Mouse (Mus musculus): ENCODE data around the gene Krt7. TPM values are rescaled to one million over a fixed set of nuclear protein-coding genes. Genes with fewer than 3 reads are reported as not detected.

Gene Krt7
- polyA plus RNA-seq, 1 experiment from 2014 or later = 0.75 TPM

GRCm38 (mm10) chr15:101388034-101388541 lies 22.8 kb upstream of the Krt7 start:
- H3K27ac ChIP-seq (ENCODE audit: low read depth, low read length) = no peak overlapping the region
- no peaks in the 10 kb centered on the region for H3K27me3 ChIP-seq (replicated peaks; ENCODE audit: control insufficient read depth, insufficient read depth, low read length)
- ATAC-seq = no peak
- no peak for DNase-seq (ENCODE audit: low spot score)
- no peaks in the 10 kb centered on the region for H3K9me3 ChIP-seq (replicated peaks; ENCODE audit: control insufficient read depth, low read length)
- no peaks in the 10 kb centered on the region for H3K4me1 ChIP-seq (ENCODE audit: control insufficient read depth, insufficient read depth, low read length)
- no peaks in the 10 kb centered on the region for H3K36me3 ChIP-seq (ENCODE audit: control insufficient read depth, insufficient read depth, low read length)
- H3K9ac ChIP-seq (ENCODE audit: low read length) = no peak overlapping the region
- H3K4me2 ChIP-seq (ENCODE audit: low read length) = no peak overlapping the region
- WGBS = 68% methylated on average over 5 of the region's 5 CpGs
- H3K4me3 ChIP-seq (ENCODE audit: low read depth, low read length) = no peak overlapping the region

GRCm38 (mm10) chr15:101390203-101390602 lies 20.6 kb upstream of the Krt7 start:
- no peak overlapping the region for H3K27ac ChIP-seq (ENCODE audit: low read depth, low read length)
- ATAC-seq = no peak
- H3K9ac ChIP-seq (ENCODE audit: low read length) = no peak overlapping the region
- no peaks in the 10 kb centered on the region for H3K36me3 ChIP-seq (ENCODE audit: control insufficient read depth, insufficient read depth, low read length)
- no peak for DNase-seq (ENCODE audit: low spot score)
- H3K4me3 ChIP-seq (ENCODE audit: low read depth, low read length) = no peak overlapping the region
- H3K4me1 ChIP-seq (ENCODE audit: control insufficient read depth, insufficient read depth, low read length) = no peaks in the 10 kb centered on the region
- 82% methylated on average over 5 of the region's 5 CpGs for WGBS
- H3K27me3 ChIP-seq (replicated peaks; ENCODE audit: control insufficient read depth, insufficient read depth, low read length) = no peaks in the 10 kb centered on the region
- H3K4me2 ChIP-seq (ENCODE audit: low read length) = no peak overlapping the region
- no peaks in the 10 kb centered on the region for H3K9me3 ChIP-seq (replicated peaks; ENCODE audit: control insufficient read depth, low read length)

- Histone ChIP-seq H3K4me1 (ENCODE audit: control insufficient read depth, insufficient read depth, low read length) (no peaks in the 10 kb centered on the region), H3K4me3 (ENCODE audit: low read depth, low read length) (no peak overlapping the region), H3K27me3 (replicated peaks; ENCODE audit: control insufficient read depth, insufficient read depth, low read length) (no peaks in the 10 kb centered on the region), H3K4me2 (ENCODE audit: low read length) (no peak overlapping the region), H3K36me3 (ENCODE audit: control insufficient read depth, insufficient read depth, low read length) (no peaks in the 10 kb centered on the region), H3K9ac (ENCODE audit: low read length) (no peak overlapping the region), H3K27ac (ENCODE audit: low read depth, low read length) (no peak overlapping the region), H3K9me3 (replicated peaks; ENCODE audit: control insufficient read depth, low read length) (no peaks in the 10 kb centered on the region)
- no peak for ATAC-seq
- no peak for DNase-seq (ENCODE audit: low spot score)
- WGBS = 84% methylated on average over 5 of the region's 5 CpGs
Observed at GRCm38 (mm10) chr15:101392251-101392650, 18.6 kb upstream of the Krt7 start.

GRCm38 (mm10) chr15:101394908-101395307 lies 15.9 kb upstream of the Krt7 start:
- Histone ChIP-seq H3K4me1 (ENCODE audit: control insufficient read depth, insufficient read depth, low read length) (no peaks in the 10 kb centered on the region), H3K36me3 (ENCODE audit: control insufficient read depth, insufficient read depth, low read length) (no peaks in the 10 kb centered on the region), H3K4me3 (ENCODE audit: low read depth, low read length) (no peak overlapping the region), H3K27me3 (replicated peaks; ENCODE audit: control insufficient read depth, insufficient read depth, low read length) (no peaks in the 10 kb centered on the region), H3K9me3 (replicated peaks; ENCODE audit: control insufficient read depth, low read length) (no peaks in the 10 kb centered on the region), H3K4me2 (ENCODE audit: low read length) (no peak overlapping the region), H3K9ac (ENCODE audit: low read length) (no peak overlapping the region), H3K27ac (ENCODE audit: low read depth, low read length) (no peak overlapping the region)
- DNase-seq (ENCODE audit: low spot score) = no peak
- 69% methylated on average over 7 of the region's 7 CpGs for WGBS
- ATAC-seq = no peak

- H3K4me2 ChIP-seq (ENCODE audit: low read length) = no peak overlapping the region
- no peaks in the 10 kb centered on the region for H3K36me3 ChIP-seq (ENCODE audit: control insufficient read depth, insufficient read depth, low read length)
- ATAC-seq (no peak), DNase-seq (ENCODE audit: low spot score) (no peak)
- WGBS = 69% methylated on average over 7 of the region's 7 CpGs
- no peaks in the 10 kb centered on the region for H3K4me1 ChIP-seq (ENCODE audit: control insufficient read depth, insufficient read depth, low read length)
- H3K9me3 ChIP-seq (replicated peaks; ENCODE audit: control insufficient read depth, low read length) = no peaks in the 10 kb centered on the region
- no peak overlapping the region for H3K27ac ChIP-seq (ENCODE audit: low read depth, low read length)
- H3K9ac ChIP-seq (ENCODE audit: low read length) = no peak overlapping the region
- no peaks in the 10 kb centered on the region for H3K27me3 ChIP-seq (replicated peaks; ENCODE audit: control insufficient read depth, insufficient read depth, low read length)
- H3K4me3 ChIP-seq (ENCODE audit: low read depth, low read length) = no peak overlapping the region
Observed at GRCm38 (mm10) chr15:101396466-101396865, 14.4 kb upstream of the Krt7 start.

GRCm38 (mm10) chr15:101396921-101397320 lies 13.9 kb upstream of the Krt7 start:
- H3K4me3 ChIP-seq (ENCODE audit: low read depth, low read length) = no peak overlapping the region
- ATAC-seq (no peak), DNase-seq (ENCODE audit: low spot score) (no peak)
- no peaks in the 10 kb centered on the region for H3K36me3 ChIP-seq (ENCODE audit: control insufficient read depth, insufficient read depth, low read length)
- H3K9ac ChIP-seq (ENCODE audit: low read length) = no peak overlapping the region
- no peak overlapping the region for H3K4me2 ChIP-seq (ENCODE audit: low read length)
- no peaks in the 10 kb centered on the region for H3K9me3 ChIP-seq (replicated peaks; ENCODE audit: control insufficient read depth, low read length)
- WGBS = 88% methylated on average over 3 of the region's 3 CpGs
- H3K27ac ChIP-seq (ENCODE audit: low read depth, low read length) = no peak overlapping the region
- H3K4me1 ChIP-seq (ENCODE audit: control insufficient read depth, insufficient read depth, low read length) = no peaks in the 10 kb centered on the region
- H3K27me3 ChIP-seq (replicated peaks; ENCODE audit: control insufficient read depth, insufficient read depth, low read length) = no peaks in the 10 kb centered on the region

- 95% methylated on average over 2 of the region's 2 CpGs for WGBS
- no peaks in the 10 kb centered on the region for H3K9me3 ChIP-seq (replicated peaks; ENCODE audit: control insufficient read depth, low read length)
- ATAC-seq = no peak
Observed at GRCm38 (mm10) chr15:101397683-101398082, 13.2 kb upstream of the Krt7 start.

GRCm38 (mm10) chr15:101398269-101398668 lies 12.6 kb upstream of the Krt7 start:
- no peak for ATAC-seq
- Histone ChIP-seq H3K27ac (ENCODE audit: low read depth, low read length) (no peak overlapping the region), H3K4me3 (ENCODE audit: low read depth, low read length) (no peak overlapping the region), H3K9me3 (replicated peaks; ENCODE audit: control insufficient read depth, low read length) (no peaks in the 10 kb centered on the region), H3K9ac (ENCODE audit: low read length) (no peak overlapping the region), H3K4me2 (ENCODE audit: low read length) (no peak overlapping the region), H3K27me3 (replicated peaks; ENCODE audit: control insufficient read depth, insufficient read depth, low read length) (no peaks in the 10 kb centered on the region), H3K36me3 (ENCODE audit: control insufficient read depth, insufficient read depth, low read length) (no peaks in the 10 kb centered on the region), H3K4me1 (ENCODE audit: control insufficient read depth, insufficient read depth, low read length) (no peaks in the 10 kb centered on the region)
- 74% methylated on average over 8 of the region's 8 CpGs for WGBS
- no peak for DNase-seq (ENCODE audit: low spot score)

More at GRCm38 (mm10) chr15:101397683-101398082, 13.2 kb upstream of the Krt7 start:
- Histone ChIP-seq H3K4me2 (ENCODE audit: low read length) (no peak overlapping the region), H3K27ac (ENCODE audit: low read depth, low read length) (no peak overlapping the region), H3K4me3 (ENCODE audit: low read depth, low read length) (no peak overlapping the region), H3K27me3 (replicated peaks; ENCODE audit: control insufficient read depth, insufficient read depth, low read length) (no peaks in the 10 kb centered on the region), H3K9ac (ENCODE audit: low read length) (no peak overlapping the region), H3K4me1 (ENCODE audit: control insufficient read depth, insufficient read depth, low read length) (no peaks in the 10 kb centered on the region), H3K36me3 (ENCODE audit: control insufficient read depth, insufficient read depth, low read length) (no peaks in the 10 kb centered on the region)
- DNase-seq (ENCODE audit: low spot score) = no peak

- no peak overlapping the region for H3K9ac ChIP-seq (ENCODE audit: low read length)
- no peak overlapping the region for H3K4me3 ChIP-seq (ENCODE audit: low read depth, low read length)
- 22% methylated on average over 30 of the region's 31 CpGs for WGBS
- no peak overlapping the region for H3K27ac ChIP-seq (ENCODE audit: low read depth, low read length)
- no peak for ATAC-seq
- 0 out of 2 replicates have a peak, but pooled peaks cover 14% of the 10 kb centered on the region for H3K27me3 ChIP-seq (replicated peaks; ENCODE audit: control insufficient read depth, insufficient read depth, low read length)
- H3K4me1 ChIP-seq (ENCODE audit: control insufficient read depth, insufficient read depth, low read length) = no peaks in the 10 kb centered on the region
- no peaks in the 10 kb centered on the region for H3K36me3 ChIP-seq (ENCODE audit: control insufficient read depth, insufficient read depth, low read length)
- no peak for DNase-seq (ENCODE audit: low spot score)
- H3K4me2 ChIP-seq (ENCODE audit: low read length) = no peak overlapping the region
- H3K9me3 ChIP-seq (replicated peaks; ENCODE audit: control insufficient read depth, low read length) = no peaks in the 10 kb centered on the region
Observed at GRCm38 (mm10) chr15:101412188-101412587, 1.3 kb downstream of the Krt7 start.
